Mouse (Mus musculus) liver, embryonic 14.5 days (tissue): Measurements from ENCODE around the gene Gm17402. TPM values are rescaled to one million over a fixed set of nuclear protein-coding genes. Genes with fewer than 3 reads are reported as not detected.

ENCODE experiments used
- ATAC-seq: fragments of 200-750 bp; cut with Nextera tagmentation; 2 replicates; pipeline ENCODE4 v1.8.0; 2017; ENCODE audit warnings: moderate number of reproducible peaks, mild to moderate bottlenecking, moderate library complexity; ENCODE audit not compliant: insufficient read depth
- DNase-seq, 3 experiments: peaks; one replicate each; pipeline ENCODE4 v3.0.0-alpha.2; 2012 to 2013; ENCODE audit warnings: low read depth in 3 of 3, low spot score in 3 of 3
- H3K27ac ChIP-seq: fragments of 300-500 bp; sonication (generic); 2 replicates; pipeline ENCODE4 v1.5.1; 2014; ENCODE audit warnings: moderate library complexity, mild to moderate bottlenecking, control low read depth, inconsistent platforms
- H3K27me3 ChIP-seq: fragments of 300-500 bp; sonication (generic); 2 replicates; pipeline ENCODE4 v1.6.1; 2014; ENCODE audit warnings: mild to moderate bottlenecking, low read length, moderate library complexity; ENCODE audit not compliant: control insufficient read depth, insufficient read depth
- H3K36me3 ChIP-seq: fragments of 300-500 bp; sonication (generic); replicated peaks from 2 replicates; pipeline ENCODE4 v1.6.1; 2014; ENCODE audit warnings: low read depth; ENCODE audit not compliant: control insufficient read depth, insufficient read depth
- H3K4me1 ChIP-seq, 2 experiments: fragments of 200-500 bp in 1 of 2; fragments of 300-500 bp in 1 of 2; sonication (generic) in 1 of 2; replicated peaks; 2 replicates each; pipeline ENCODE4 v1.6.1; 2012 to 2014; ENCODE audit warnings: antibody characterized with exemption in 1 of 2, inconsistent platforms in 1 of 2, low read length in 1 of 2; ENCODE audit not compliant: control insufficient read depth in 2 of 2, insufficient read depth in 2 of 2
- H3K4me2 ChIP-seq: fragments of 300-500 bp; sonication (generic); 2 replicates; pipeline ENCODE4 v1.6.1; 2014; ENCODE audit warnings: low read depth, mild to moderate bottlenecking, control low read depth, moderate library complexity
- H3K4me3 ChIP-seq, 2 experiments: fragments of 200-500 bp in 1 of 2; fragments of 300-500 bp in 1 of 2; sonication (generic) in 1 of 2; 2 replicates each; pipeline ENCODE4 v1.5.1; 2012 to 2014; ENCODE audit warnings: low read depth in 2 of 2, low read length in 2 of 2, mild to moderate bottlenecking in 2 of 2, control low read depth in 1 of 2, inconsistent platforms in 1 of 2, moderate library complexity in 1 of 2; ENCODE audit not compliant: insufficient read depth in 1 of 2
- H3K9ac ChIP-seq: fragments of 300-500 bp; sonication (generic); replicated peaks from 2 replicates; pipeline ENCODE4 v1.6.1; 2014; ENCODE audit warnings: mild to moderate bottlenecking, control low read depth, moderate library complexity
- H3K9me3 ChIP-seq: fragments of 300-500 bp; sonication (generic); 2 replicates; pipeline ENCODE4 v1.6.1; 2016; ENCODE audit warnings: low read length, mixed read lengths; ENCODE audit not compliant: control insufficient read depth
- CTCF ChIP-seq: IDR thresholded peaks from 2 replicates; pipeline ENCODE4 v1.5.1; 2016; ENCODE audit warnings: antibody characterized with exemption, low read depth, control low read depth
- EP300 ChIP-seq: IDR thresholded peaks from 2 replicates; pipeline ENCODE4 v1.6.1; 2016; ENCODE audit warnings: antibody characterized with exemption, low read depth
- WGBS: fragments of 180-500 bp; shearing (Covaris S2); extraction: QIAGEN DNeasy Blood & Tissue Kit; methylation state at CpG from one replicate; pipeline ENCODE4 v1.1.7; 2014; ENCODE audit not compliant: insufficient replicate concordance; 5-methylcytosine and 5-hydroxymethylcytosine counted together
- polyA plus RNA-seq, 2 experiments: library from polyadenylated mRNA; depleted of rRNA in 1 of 2; stranded (reverse) in 1 of 2; unstranded in 1 of 2; fragments of >200 nt; fragmentation: Nextera tagmentation in 1 of 2; extraction: Ambion mirVana in 1 of 2; gene quantifications; 2 replicates each; pipeline versions ENCODE4 v1.2.1 to v1.2.3; 2012 to 2014

The Gm17402 gene
- polyA plus RNA-seq, 2 experiments = not detected

- H3K9me3 ChIP-seq = no peaks in the 10 kb centered on the region
- DNase-seq (no peak), ATAC-seq (no peak)
- WGBS = 50% methylated on average over 4 of the region's 4 CpGs
- H3K4me2 ChIP-seq = no peak overlapping the region
- H3K27ac ChIP-seq = no peak overlapping the region
- H3K9ac ChIP-seq = no peak overlapping the region
- TF ChIP-seq CTCF (no peak), EP300 (no peak)
- no peak overlapping the region for H3K4me3 ChIP-seq
- H3K4me1 ChIP-seq = peaks cover 0 to 6% of the 10 kb centered on the region in 2 experiments; a peak in 1 of 4 replicates
- no peaks in the 10 kb centered on the region for H3K27me3 ChIP-seq
- no peaks in the 10 kb centered on the region for H3K36me3 ChIP-seq
Measured at GRCm38 (mm10) chr3:67372194-67372593, 2.8 kb downstream of the Gm17402 start.

- 57% methylated on average over 5 of the region's 5 CpGs for WGBS
Measured at GRCm38 (mm10) chr3:67369407-67370079, 5.4 kb downstream of the Gm17402 start.

GRCm38 (mm10) chr3:67367481-67367880 lies 7.5 kb downstream of the Gm17402 start:
- Histone ChIP-seq H3K9ac (no peak overlapping the region), H3K27me3 (no peaks in the 10 kb centered on the region), H3K4me2 (no peak overlapping the region), H3K4me3 (no peak overlapping the region), H3K36me3 (no peaks in the 10 kb centered on the region), H3K4me1 (no peaks in the 10 kb centered on the region), H3K9me3 (no peaks in the 10 kb centered on the region), H3K27ac (no peak overlapping the region)
- ATAC-seq (no peak), DNase-seq (no peak)
- TF ChIP-seq EP300 = no peak
- TF ChIP-seq CTCF = no peak
- 67% methylated on average over 6 of the region's 6 CpGs for WGBS

More at GRCm38 (mm10) chr3:67369407-67370079, 5.4 kb downstream of the Gm17402 start:
- no peak for TF ChIP-seq EP300
- Histone ChIP-seq H3K36me3 (no peaks in the 10 kb centered on the region), H3K27me3 (no peaks in the 10 kb centered on the region), H3K27ac (no peak overlapping the region), H3K9me3 (no peaks in the 10 kb centered on the region), H3K4me2 (no peak overlapping the region), H3K4me3 (no peak overlapping the region), H3K4me1 (peaks cover 0 to 6% of the 10 kb centered on the region in 2 experiments; a peak in 1 of 4 replicates), H3K9ac (no peak overlapping the region)
- DNase-seq = no peak
- no peak for ATAC-seq

- TF ChIP-seq EP300 = no peak
- no peak for TF ChIP-seq CTCF
- 49% methylated on average over 4 of the region's 4 CpGs for WGBS
- no peak overlapping the region for H3K4me2 ChIP-seq
- no peak overlapping the region for H3K4me3 ChIP-seq
- no peaks in the 10 kb centered on the region for H3K9me3 ChIP-seq
- no peak overlapping the region for H3K9ac ChIP-seq
- no peaks in the 10 kb centered on the region for H3K36me3 ChIP-seq
- ATAC-seq (no peak), DNase-seq (no peak)
- no peaks in the 10 kb centered on the region for H3K4me1 ChIP-seq
- H3K27ac ChIP-seq = no peak overlapping the region
- H3K27me3 ChIP-seq = no peaks in the 10 kb centered on the region
Measured at GRCm38 (mm10) chr3:67366087-67366892, 8.7 kb downstream of the Gm17402 start.

GRCm38 (mm10) chr3:67358376-67358775 lies 16.6 kb downstream of the Gm17402 start:
- TF ChIP-seq EP300 (no peak), CTCF (no peak)
- H3K9ac ChIP-seq = no peak overlapping the region
- no peaks in the 10 kb centered on the region for H3K9me3 ChIP-seq
- no peak overlapping the region for H3K4me2 ChIP-seq
- H3K36me3 ChIP-seq = no peaks in the 10 kb centered on the region
- no peaks in the 10 kb centered on the region for H3K4me1 ChIP-seq
- no peak overlapping the region for H3K4me3 ChIP-seq
- DNase-seq (no peak), ATAC-seq (no peak)
- H3K27me3 ChIP-seq = no peaks in the 10 kb centered on the region
- WGBS = 75% methylated on average over 7 of the region's 7 CpGs
- H3K27ac ChIP-seq = no peak overlapping the region
